ENCODE assay signal across 8 mouse cellular contexts in genomic region chr11:8692536-8693471, GRCm38 (mm10). TPM values are rescaled to one million over a fixed set of nuclear protein-coding genes. Genes with fewer than 3 reads are reported as not detected.
DNase-seq lines count a peak whose midpoint lies in the region; ATAC-seq and TF ChIP-seq lines count a peak whose summit lies in the region.

No protein-coding gene starts in this region.

- H3K4me1 ChIP-seq in E14TG2a.4 (replicated peaks; ENCODE audit: low read depth, low read length): peaks cover 83% of the 10 kb centered on the region
- H3K4me1 ChIP-seq in forebrain, embryonic 10.5 days: peaks cover 44% of the 10 kb centered on the region
- peaks cover 29% of the 10 kb centered on the region for H3K4me1 ChIP-seq in limb, embryonic 14.5 days (ENCODE audit: control insufficient read depth, insufficient read depth, low read length)

- peak; percentile 29 to 47 for DNase-seq in gastrocnemius, postnatal 4 days (ENCODE audit: low spot score in 2 of 2)
- DNase-seq in gastrocnemius, postnatal 36 days: no peak
- peak; percentile 73 for DNase-seq in forebrain, embryonic 10.5 days (ENCODE audit: extremely low spot score, low spot score)
- peak; percentile 85 for DNase-seq in limb, embryonic 14.5 days (ENCODE audit: low spot score)
- peak; percentile 27 for DNase-seq in retina, embryonic 14.5 days (ENCODE audit: low spot score)
- no peak for DNase-seq in spleen, postnatal 14 days (ENCODE audit: low spot score in 2 of 2)
- DNase-seq in cerebellum, adult 18-20 months: no peak

- H3K27ac ChIP-seq in forebrain, embryonic 10.5 days: peak overlapping the region; percentile 86
- peak overlapping the region; percentile 75 for H3K27ac ChIP-seq in limb, embryonic 14.5 days (replicated peaks; ENCODE audit: low read depth, low read length)

- H3K27me3 ChIP-seq in E14TG2a.4 (ENCODE audit: insufficient read depth, low read length): no peaks in the 10 kb centered on the region
- peaks cover 15% of the 10 kb centered on the region for H3K27me3 ChIP-seq in forebrain, embryonic 10.5 days (ENCODE audit: poor library complexity, severe bottlenecking)
- no peaks in the 10 kb centered on the region for H3K27me3 ChIP-seq in limb, embryonic 14.5 days (ENCODE audit: control insufficient read depth, insufficient read depth, low read length)

- TF ChIP-seq POLR2A in limb, embryonic 14.5 days (IDR thresholded peaks at IDR 0.05; ENCODE audit: borderline replicate concordance, extremely low read depth, insufficient read depth, insufficient read length): no peak

- peak overlapping the region; percentile 20; the same call in 1 of the 2 replicates for H3K4me2 ChIP-seq in limb, embryonic 14.5 days (replicated peaks; ENCODE audit: low read depth, low read length, severe bottlenecking)

- H3K9ac ChIP-seq in limb, embryonic 14.5 days (ENCODE audit: low read depth, low read length, severe bottlenecking): no peak overlapping the region

- WGBS in forebrain, embryonic 10.5 days: 10% methylated on average over 16 of the region's 16 CpGs
- 5% methylated on average over 16 of the region's 16 CpGs for WGBS in limb, embryonic 14.5 days

- H3K36me3 ChIP-seq in E14TG2a.4 (ENCODE audit: insufficient read depth, low read length): no peaks in the 10 kb centered on the region
- H3K36me3 ChIP-seq in forebrain, embryonic 10.5 days (replicated peaks): no peaks in the 10 kb centered on the region
- H3K36me3 ChIP-seq in limb, embryonic 14.5 days (ENCODE audit: control insufficient read depth, insufficient read depth, low read length): no peaks in the 10 kb centered on the region

- H3K4me3 ChIP-seq in E14TG2a.4 (replicated peaks; ENCODE audit: low read length): peak overlapping the region; percentile 53
- H3K4me3 ChIP-seq in forebrain, embryonic 10.5 days: peak overlapping the region; percentile 34
- H3K4me3 ChIP-seq in limb, embryonic 14.5 days (replicated peaks; ENCODE audit: low read length): no peak overlapping the region; the same call in 1 of the 2 replicates

- H3K9me3 ChIP-seq in E14TG2a.4 (ENCODE audit: low read length): 0 out of 2 replicates have a peak, but pooled peaks cover 3% of the 10 kb centered on the region
- no peaks in the 10 kb centered on the region for H3K9me3 ChIP-seq in forebrain, embryonic 10.5 days
- H3K9me3 ChIP-seq in limb, embryonic 14.5 days (ENCODE audit: control insufficient read depth, low read length): no peaks in the 10 kb centered on the region

- no peak for TF ChIP-seq CTCF in E14TG2a.4 (conservative IDR thresholded peaks at IDR 0.05; ENCODE audit: low read length)

- ATAC-seq in limb, embryonic 14.5 days (ENCODE audit: low FRiP score, low read depth): peak; percentile 92

- intact Hi-C loops in gastrocnemius, postnatal 36 days (cut with DNase I): no loop called here

RNA-seq across cellular contexts. Expression of gene Tns3, which starts 28.5 kb away (rescaled TPM):
- 10 to 100 TPM; 29.6 to 30.6 TPM for total RNA-seq in gastrocnemius, postnatal 4 days (2021)
- 1 to 10 TPM; 4.7 to 5.9 TPM for total RNA-seq in gastrocnemius, postnatal 36 days (2021)
- 13.3 and 13.8 TPM in 2 replicates for polyA plus RNA-seq in forebrain, embryonic 10.5 days (2016; fragmentation: Nextera tagmentation; extraction: Ambion mirVana)
- polyA plus RNA-seq in limb, embryonic 14.5 days (2012; rRNA removed): 59.1 and 77.2 TPM in 2 replicates
- 27.4 and 33.3 TPM in 2 replicates for polyA plus RNA-seq in limb, embryonic 14.5 days (2014; fragmentation: Nextera tagmentation; extraction: Ambion mirVana)

Comparison
In these comparisons a context has a peak if more than half of its experiments do, and no peak if none do; other contexts are left out.
1. DNase-seq: peak in gastrocnemius, postnatal 4 days (2 of 2), forebrain, embryonic 10.5 days (single experiment), limb, embryonic 14.5 days (single experiment) and retina, embryonic 14.5 days (single experiment); none in gastrocnemius, postnatal 36 days (0 of 2), spleen, postnatal 14 days (0 of 2) and cerebellum, adult 18-20 months (0 of 2).
2. RNA of gene Tns3, which starts 28.5 kb away (total RNA-seq): 29.6 to 30.6 TPM in gastrocnemius, postnatal 4 days; 4.7 to 5.9 TPM in gastrocnemius, postnatal 36 days; every median in the first group is over 4 times any median in the second.